Mouse (Mus musculus) hindbrain, embryonic 13.5 days (tissue): ENCODE measurements around the gene Dglucy. TPM values are rescaled to one million over a fixed set of nuclear protein-coding genes. Genes with fewer than 3 reads are reported as not detected.

Experiments
- ATAC-seq: fragments of 200-750 bp; cut with Nextera tagmentation; 2 replicates; pipeline ENCODE4 v1.8.0; 2017; ENCODE audit warnings: moderate TSS enrichment; ENCODE audit not compliant: low FRiP score
- H3K27ac ChIP-seq: fragments of 300-500 bp; sonication (generic); 2 replicates; pipeline ENCODE4 v1.5.1; 2015; ENCODE audit warnings: inconsistent platforms, mild to moderate bottlenecking, moderate library complexity
- H3K27me3 ChIP-seq: fragments of 300-500 bp; sonication (generic); 2 replicates; pipeline ENCODE4 v1.6.1; 2015; ENCODE audit warnings: mild to moderate bottlenecking, inconsistent platforms
- H3K36me3 ChIP-seq: fragments of 300-500 bp; sonication (generic); 2 replicates; pipeline ENCODE4 v1.6.1; 2015; ENCODE audit warnings: mild to moderate bottlenecking, inconsistent platforms
- H3K4me1 ChIP-seq: fragments of 300-500 bp; sonication (generic); replicated peaks from 2 replicates; pipeline ENCODE4 v1.6.1; 2015; ENCODE audit warnings: inconsistent platforms
- H3K4me2 ChIP-seq: fragments of 300-500 bp; sonication (generic); 2 replicates; pipeline ENCODE4 v1.6.1; 2015; ENCODE audit warnings: inconsistent platforms, mild to moderate bottlenecking, moderate library complexity
- H3K4me3 ChIP-seq: fragments of 300-500 bp; sonication (generic); 2 replicates; pipeline ENCODE4 v1.5.1; 2015; ENCODE audit warnings: mild to moderate bottlenecking, inconsistent platforms
- H3K9ac ChIP-seq: fragments of 300-500 bp; sonication (generic); 2 replicates; pipeline ENCODE4 v1.6.1; 2015; ENCODE audit warnings: mild to moderate bottlenecking, inconsistent platforms
- H3K9me3 ChIP-seq: fragments of 300-500 bp; sonication (generic); 2 replicates; pipeline ENCODE4 v1.6.1; 2016; ENCODE audit warnings: inconsistent platforms
- WGBS: fragments of 180-500 bp; shearing (Covaris S2); methylation state at CpG from one replicate; pipeline ENCODE4 v1.1.7; 2015; 5-methylcytosine and 5-hydroxymethylcytosine counted together
- polyA plus RNA-seq: library from polyadenylated mRNA; unstranded; fragments of >200 nt; fragmentation: Nextera tagmentation; extraction: Ambion mirVana; gene quantifications from 2 replicates; pipeline ENCODE4 v1.2.1, GENCODE M21; 2015

Gene Dglucy
- polyA plus RNA-seq, 1 experiment from 2014 or later, result 1.9 TPM

DNA sequence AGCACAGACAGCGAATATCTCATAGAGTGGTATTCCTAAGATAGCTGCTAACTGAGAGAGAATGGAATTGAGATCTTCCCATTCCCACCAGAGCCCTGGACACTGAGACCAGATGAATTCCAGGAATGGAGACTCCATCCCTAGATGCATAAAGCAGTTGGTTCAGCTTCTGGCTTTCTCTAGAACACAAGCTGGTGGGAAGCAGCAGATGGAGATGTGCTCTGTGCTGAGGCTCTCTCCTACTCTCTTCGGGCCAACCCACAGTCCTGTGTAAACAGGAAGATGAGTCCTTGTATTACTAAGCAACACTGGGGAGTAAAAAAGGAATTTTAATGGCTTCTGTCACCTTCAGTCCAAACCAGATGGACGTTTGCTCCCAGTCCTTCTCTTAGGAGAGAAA, 96.7 kb downstream of the Dglucy start:
- Histone ChIP-seq H3K27me3 (no peaks in the 10 kb centered on the region), H3K4me3 (no peak overlapping the region), H3K27ac (no peak overlapping the region), H3K9ac (no peak overlapping the region), H3K9me3 (no peaks in the 10 kb centered on the region), H3K4me1 (no peaks in the 10 kb centered on the region), H3K4me2 (no peak overlapping the region), H3K36me3 (no peaks in the 10 kb centered on the region)
- 68% methylated on average over 3 of the region's 3 CpGs for WGBS
- ATAC-seq, result no peak

DNA sequence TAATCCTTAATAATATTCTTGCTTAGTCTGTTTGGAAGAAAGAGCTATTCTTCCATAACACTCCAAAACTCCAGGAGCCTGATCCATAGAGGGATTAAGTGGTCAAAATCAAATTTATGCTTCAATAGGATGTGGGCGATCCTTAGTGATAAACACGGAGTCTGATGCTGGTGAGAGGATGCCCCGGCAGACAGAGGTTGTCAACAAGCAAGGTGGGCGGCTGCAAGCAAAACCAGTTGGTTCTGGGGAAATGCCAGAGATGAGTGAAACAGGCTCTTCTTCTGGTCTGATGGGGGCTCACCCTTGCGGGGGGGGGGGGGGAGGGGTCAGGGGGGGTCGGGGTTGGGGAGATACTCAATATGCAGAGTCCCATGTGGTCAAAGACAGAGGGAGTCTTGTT, 97.1 kb downstream of the Dglucy start:
- Histone ChIP-seq H3K27ac (no peak overlapping the region), H3K9ac (no peak overlapping the region), H3K36me3 (no peaks in the 10 kb centered on the region), H3K27me3 (no peaks in the 10 kb centered on the region), H3K4me2 (no peak overlapping the region), H3K9me3 (no peaks in the 10 kb centered on the region), H3K4me3 (no peak overlapping the region), H3K4me1 (no peaks in the 10 kb centered on the region)
- ATAC-seq, result no peak
- 89% methylated on average over 4 of the region's 6 CpGs for WGBS

GRCm38 (mm10) chr12:100877936-100878335, 99.1 kb downstream of the Dglucy start:
- H3K9me3 ChIP-seq, result no peaks in the 10 kb centered on the region
- H3K4me2 ChIP-seq, result no peak overlapping the region
- no peaks in the 10 kb centered on the region for H3K27me3 ChIP-seq
- no peaks in the 10 kb centered on the region for H3K36me3 ChIP-seq
- no peak overlapping the region for H3K4me3 ChIP-seq
- no peak for ATAC-seq
- H3K9ac ChIP-seq, result no peak overlapping the region
- no peak overlapping the region for H3K27ac ChIP-seq
- H3K4me1 ChIP-seq, result no peaks in the 10 kb centered on the region
- WGBS, result 84% methylated on average over 6 of the region's 6 CpGs

- Histone ChIP-seq H3K4me2 (no peak overlapping the region), H3K9ac (no peak overlapping the region), H3K36me3 (no peaks in the 10 kb centered on the region), H3K4me1 (no peaks in the 10 kb centered on the region), H3K27ac (no peak overlapping the region), H3K27me3 (no peaks in the 10 kb centered on the region), H3K4me3 (no peak overlapping the region), H3K9me3 (no peaks in the 10 kb centered on the region)
- ATAC-seq, result no peak
- 93% methylated on average over 16 of the region's 16 CpGs for WGBS
Observed at GRCm38 (mm10) chr12:100878556-100878955, 99.7 kb downstream of the Dglucy start.

GRCm38 (mm10) chr12:100883168-100883567, 104.3 kb downstream of the Dglucy start:
- WGBS, result 89% methylated on average over 7 of the region's 7 CpGs
- ATAC-seq, result no peak
- Histone ChIP-seq H3K4me3 (no peak overlapping the region), H3K9ac (no peak overlapping the region), H3K27ac (no peak overlapping the region), H3K4me2 (no peak overlapping the region), H3K27me3 (no peaks in the 10 kb centered on the region), H3K4me1 (peaks cover 7% of the 10 kb centered on the region; the same call in 1 of the 2 replicates), H3K36me3 (no peaks in the 10 kb centered on the region), H3K9me3 (no peaks in the 10 kb centered on the region)

DNA sequence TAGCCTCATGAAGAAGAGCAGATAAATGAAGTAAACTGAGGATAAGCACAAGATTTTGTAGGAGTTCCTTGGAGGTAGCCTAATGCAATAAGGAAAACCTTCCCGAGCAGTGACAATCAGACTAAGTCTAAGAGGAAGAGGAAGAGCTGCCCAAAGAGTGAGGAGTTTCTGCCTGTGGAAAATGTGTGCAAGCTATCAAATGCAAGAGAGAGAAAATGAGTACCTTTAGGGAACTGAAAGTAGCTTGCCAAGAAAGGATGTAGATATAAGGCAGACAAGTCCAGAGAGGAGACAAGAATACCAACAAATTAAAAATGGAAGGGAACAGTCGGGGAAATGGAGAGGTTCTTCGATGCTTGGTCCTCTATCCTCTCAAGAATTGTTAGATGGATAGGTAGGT, 106.7 kb downstream of the Dglucy start:
- no peak for ATAC-seq
- peaks cover 7% of the 10 kb centered on the region; the same call in 1 of the 2 replicates for H3K4me1 ChIP-seq
- H3K4me2 ChIP-seq, result no peak overlapping the region
- H3K27me3 ChIP-seq, result no peaks in the 10 kb centered on the region
- H3K4me3 ChIP-seq, result no peak overlapping the region
- H3K9ac ChIP-seq, result no peak overlapping the region
- H3K27ac ChIP-seq, result no peak overlapping the region
- H3K9me3 ChIP-seq, result no peaks in the 10 kb centered on the region
- H3K36me3 ChIP-seq, result no peaks in the 10 kb centered on the region
- 93% methylated on average over 3 of the region's 3 CpGs for WGBS

DNA sequence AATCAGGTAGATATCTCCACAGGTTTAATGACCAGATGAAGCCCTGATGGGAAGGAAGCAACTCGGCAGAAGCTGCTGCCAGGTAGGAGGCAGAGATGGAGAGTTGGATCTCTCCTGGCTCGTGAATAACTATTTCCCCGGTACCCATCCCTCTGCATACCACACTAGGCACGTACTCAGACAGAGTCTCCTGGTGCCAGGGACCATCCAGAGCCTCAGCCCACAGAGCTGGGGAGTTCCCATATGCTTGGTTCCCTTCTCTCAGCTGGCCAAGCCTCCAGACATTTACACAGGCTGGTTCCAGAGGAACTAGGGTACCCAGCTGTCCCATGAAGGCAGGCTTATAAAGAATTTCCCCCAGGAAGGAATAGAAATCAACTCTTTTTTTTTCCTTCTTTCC, 108.0 kb downstream of the Dglucy start:
- WGBS, result 83% methylated on average over 4 of the region's 4 CpGs
- no peaks in the 10 kb centered on the region for H3K9me3 ChIP-seq
- H3K4me1 ChIP-seq, result peaks cover 7% of the 10 kb centered on the region; the same call in 1 of the 2 replicates
- H3K9ac ChIP-seq, result no peak overlapping the region
- H3K4me2 ChIP-seq, result no peak overlapping the region
- no peaks in the 10 kb centered on the region for H3K36me3 ChIP-seq
- H3K4me3 ChIP-seq, result no peak overlapping the region
- H3K27me3 ChIP-seq, result no peaks in the 10 kb centered on the region
- no peak for ATAC-seq
- no peak overlapping the region for H3K27ac ChIP-seq

DNA sequence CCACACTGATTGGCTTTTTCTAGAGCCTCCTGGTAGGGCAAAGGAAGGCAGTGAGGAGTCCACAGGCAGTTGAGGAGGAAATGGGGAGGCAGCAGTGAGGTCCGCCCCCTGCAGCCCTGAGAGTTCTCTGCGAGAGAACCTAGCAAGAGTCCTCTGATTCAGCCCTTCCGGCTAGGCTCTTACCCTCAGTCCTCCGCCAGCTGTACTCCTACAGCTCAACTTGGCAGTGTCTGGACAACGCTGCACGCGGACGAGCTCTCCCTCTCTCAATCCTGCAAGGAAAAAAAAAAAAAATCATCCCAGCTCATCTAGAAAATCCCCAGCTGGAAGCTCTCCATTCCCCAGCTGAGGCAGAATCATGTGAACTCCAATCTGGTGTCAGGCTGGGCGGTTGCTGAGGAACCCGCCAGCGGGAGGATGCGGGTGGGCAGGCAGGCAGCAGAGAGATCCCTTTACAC, 109.0 kb downstream of the Dglucy start:
- Histone ChIP-seq H3K27me3 (no peaks in the 10 kb centered on the region), H3K36me3 (no peaks in the 10 kb centered on the region), H3K4me1 (peaks cover 7% of the 10 kb centered on the region; the same call in 1 of the 2 replicates), H3K27ac (no peak overlapping the region), H3K9me3 (no peaks in the 10 kb centered on the region), H3K4me2 (no peak overlapping the region), H3K4me3 (no peak overlapping the region), H3K9ac (0 out of 2 replicates have a peak overlapping the region, but pooled peaks have one; percentile 4)
- ATAC-seq, result no peak
- WGBS, result 45% methylated on average over 12 of the region's 12 CpGs

DNA sequence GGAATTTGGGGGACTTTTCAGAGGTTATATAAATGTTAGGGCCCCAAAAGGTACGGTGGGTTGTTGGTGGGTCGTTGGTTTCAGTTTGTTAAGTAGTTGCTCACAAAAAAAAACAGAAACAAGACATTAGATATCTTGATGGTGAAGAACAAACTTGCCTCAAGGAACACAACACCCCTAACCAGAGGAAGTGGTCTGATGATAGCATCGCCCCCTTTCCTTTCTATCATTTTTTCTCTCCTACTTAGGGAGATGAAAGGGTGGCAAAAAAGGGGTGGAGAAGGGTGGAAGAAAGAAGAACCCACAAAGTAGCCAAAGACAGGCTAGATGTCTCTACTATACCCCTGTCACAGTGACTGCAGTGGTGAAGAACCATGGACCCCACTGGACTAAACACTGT, 111.7 kb downstream of the Dglucy start:
- H3K4me1 ChIP-seq, result peaks cover 14% of the 10 kb centered on the region
- H3K4me2 ChIP-seq, result no peak overlapping the region
- H3K4me3 ChIP-seq, result no peak overlapping the region
- no peak overlapping the region for H3K27ac ChIP-seq
- WGBS, result 87% methylated on average over 3 of the region's 3 CpGs
- no peaks in the 10 kb centered on the region for H3K9me3 ChIP-seq
- no peak overlapping the region for H3K9ac ChIP-seq
- no peak for ATAC-seq
- H3K27me3 ChIP-seq, result no peaks in the 10 kb centered on the region
- no peaks in the 10 kb centered on the region for H3K36me3 ChIP-seq

GRCm38 (mm10) chr12:100895504-100895903, 116.6 kb downstream of the Dglucy start:
- Histone ChIP-seq H3K4me3 (no peak overlapping the region), H3K9ac (no peak overlapping the region), H3K4me2 (no peak overlapping the region), H3K27me3 (peaks cover 41% of the 10 kb centered on the region), H3K9me3 (no peaks in the 10 kb centered on the region), H3K4me1 (peaks cover 34% of the 10 kb centered on the region), H3K27ac (no peak overlapping the region), H3K36me3 (no peaks in the 10 kb centered on the region)
- 3% methylated on average over 2 of the region's 2 CpGs for WGBS
- ATAC-seq, result peak; percentile 40; the same call in 1 of the 2 replicates

DNA sequence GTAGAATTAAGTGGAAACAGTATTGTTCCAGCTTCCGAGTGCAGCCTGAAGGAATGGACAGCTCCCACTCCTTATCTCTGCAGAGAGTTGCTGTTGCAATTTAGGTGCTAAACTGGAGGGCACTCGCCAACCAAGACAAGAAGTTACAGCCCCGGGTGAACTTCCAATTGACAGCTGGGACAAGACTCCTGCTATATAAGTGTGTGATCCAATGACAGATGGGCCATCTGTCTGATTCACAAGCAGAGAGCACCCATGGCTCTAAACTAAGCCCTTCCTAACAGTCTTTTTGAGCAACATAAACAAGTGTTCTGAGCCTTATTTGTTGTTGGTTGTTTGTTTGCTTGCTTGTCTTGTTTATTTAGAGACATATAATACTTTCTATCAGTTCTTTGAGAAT, 117.8 kb downstream of the Dglucy start:
- Histone ChIP-seq H3K36me3 (no peaks in the 10 kb centered on the region), H3K27ac (no peak overlapping the region), H3K9ac (no peak overlapping the region), H3K4me3 (no peak overlapping the region), H3K9me3 (no peaks in the 10 kb centered on the region), H3K4me2 (no peak overlapping the region), H3K4me1 (peaks cover 34% of the 10 kb centered on the region), H3K27me3 (peaks cover 53% of the 10 kb centered on the region)
- ATAC-seq, result no peak
- 47% methylated on average over 3 of the region's 3 CpGs for WGBS

DNA sequence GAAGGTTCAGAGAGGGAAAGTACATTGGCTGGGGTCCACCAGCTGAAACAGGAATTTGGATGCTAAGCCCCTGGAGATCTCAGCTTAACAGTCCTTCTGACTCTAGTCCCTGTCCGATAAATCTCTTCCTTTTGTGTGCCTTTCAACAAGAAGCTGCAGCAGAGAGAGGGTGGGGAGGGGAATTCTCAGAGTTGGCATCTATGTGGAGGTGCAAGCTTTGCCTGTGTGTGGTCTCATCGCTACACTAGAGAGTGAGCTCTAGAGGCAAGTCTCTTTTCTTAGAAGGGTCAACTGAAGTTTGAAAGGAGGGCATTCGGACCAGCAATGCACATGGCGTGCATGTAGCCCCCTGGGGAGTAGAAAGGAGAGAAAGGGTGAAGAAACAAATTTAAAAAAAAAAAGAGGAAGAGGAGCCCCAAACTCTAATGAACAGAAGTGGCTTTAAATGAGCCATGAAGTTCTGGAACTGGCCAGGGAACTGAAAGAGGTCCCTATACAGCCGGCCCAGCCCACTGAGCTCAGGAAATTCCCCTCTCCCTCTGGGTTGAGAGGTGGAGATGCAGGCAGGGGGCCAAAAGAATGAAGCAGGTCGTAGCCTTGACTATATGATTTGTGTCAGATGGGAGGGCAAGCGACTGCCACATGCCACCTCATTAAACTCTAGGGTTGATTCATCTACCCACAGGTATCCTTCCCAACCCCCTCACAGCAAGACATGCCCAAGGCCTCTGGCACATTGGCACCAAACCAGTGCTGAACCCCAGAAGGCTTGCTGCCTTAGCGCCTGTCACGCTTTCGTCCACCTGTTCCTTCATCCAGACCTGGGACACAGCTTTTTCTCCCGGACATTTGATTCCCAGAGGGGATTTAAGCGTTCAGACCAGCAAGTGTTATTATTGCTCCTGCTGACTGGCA, 119.1 kb downstream of the Dglucy start:
- ATAC-seq, result no peak
- WGBS, result 20% methylated on average over 12 of the region's 12 CpGs
- H3K4me1 ChIP-seq, result peaks cover 34% of the 10 kb centered on the region

More for the DNA sequence above, 119.1 kb downstream of the Dglucy start:
- Histone ChIP-seq H3K27me3 (peaks cover 60% of the 10 kb centered on the region), H3K36me3 (no peaks in the 10 kb centered on the region), H3K9ac (0 out of 2 replicates have a peak overlapping the region, but pooled peaks have one; percentile 71), H3K9me3 (no peaks in the 10 kb centered on the region), H3K4me3 (peak overlapping the region; percentile 46), H3K4me2 (peak overlapping the region; percentile 81), H3K27ac (no peak overlapping the region)
